Mouse (Mus musculus) testis, adult 2 months (tissue): ENCODE data around the gene Fkbp6. TPM values are rescaled to one million over a fixed set of nuclear protein-coding genes. Genes with fewer than 3 reads are reported as not detected.

ENCODE experiments used
- H3K27ac ChIP-seq: fragments of 200-500 bp; 2 replicates; pipeline ENCODE4 v1.5.1; 2012; ENCODE audit warnings: low read depth, low read length; ENCODE audit not compliant: control insufficient read depth, insufficient read depth
- H3K27me3 ChIP-seq: fragments of 200-500 bp; 2 replicates; pipeline ENCODE4 v1.6.1; 2012; ENCODE audit warnings: mild to moderate bottlenecking, low read length, moderate library complexity; ENCODE audit not compliant: control insufficient read depth, insufficient read depth
- H3K36me3 ChIP-seq: fragments of 200-500 bp; 2 replicates; pipeline ENCODE4 v1.6.1; 2012; ENCODE audit warnings: mild to moderate bottlenecking, low read length; ENCODE audit not compliant: control insufficient read depth, insufficient read depth
- H3K4me1 ChIP-seq: fragments of 200-500 bp; 2 replicates; pipeline ENCODE4 v1.6.1; 2012; ENCODE audit warnings: low read length; ENCODE audit not compliant: control insufficient read depth, insufficient read depth
- H3K4me3 ChIP-seq: fragments of 200-500 bp; 2 replicates; pipeline ENCODE4 v1.5.1; 2012; ENCODE audit warnings: low read depth, mild to moderate bottlenecking, low read length, moderate library complexity, mixed read lengths; ENCODE audit not compliant: control insufficient read depth
- CTCF ChIP-seq: fragments of 200-500 bp; IDR thresholded peaks from 2 replicates; pipeline ENCODE4 v1.5.1; 2012; ENCODE audit warnings: low read depth, mild to moderate bottlenecking, inconsistent platforms, low read length, moderate library complexity; ENCODE audit not compliant: control insufficient read depth, insufficient read depth, insufficient replicate concordance
- POLR2A ChIP-seq: fragments of 200-500 bp; IDR thresholded peaks from 2 replicates; pipeline ENCODE4 v1.6.1; 2012; ENCODE audit warnings: low read depth, mild to moderate bottlenecking, inconsistent platforms, low read length, moderate library complexity; ENCODE audit not compliant: control insufficient read depth
- polyA plus RNA-seq: library from polyadenylated mRNA; depleted of rRNA; stranded (reverse); fragments of >200 nt; gene quantifications from 2 replicates; pipeline ENCODE4 v1.2.3, GENCODE M21; 2012

Gene Fkbp6
- polyA plus RNA-seq, 1 experiment, result 87.2 TPM

DNA sequence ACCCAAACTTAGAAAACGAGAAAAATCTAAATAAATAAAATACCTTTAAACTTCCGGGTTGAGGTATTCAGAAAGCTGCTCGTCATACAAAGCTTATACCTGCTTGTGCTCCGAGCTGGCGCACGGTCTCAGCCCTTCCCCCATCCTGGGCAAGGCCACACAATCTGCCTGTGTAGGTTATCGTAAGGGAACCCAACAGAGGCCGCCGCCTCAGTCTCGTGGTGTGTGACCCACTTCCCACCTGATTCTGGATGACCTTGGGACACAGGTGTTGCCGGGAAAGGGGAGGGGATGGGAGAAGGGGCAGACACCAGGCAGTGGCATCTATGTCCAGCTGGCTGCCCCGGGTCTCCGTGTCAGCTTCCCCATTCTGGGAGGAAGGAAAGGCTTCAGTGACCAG, 1.8 kb upstream of the Fkbp6 start:
- no peak for TF ChIP-seq CTCF
- TF ChIP-seq POLR2A, result no peak
- no peak overlapping the region for H3K27ac ChIP-seq
- H3K36me3 ChIP-seq, result peaks cover 1% of the 10 kb centered on the region
- H3K4me3 ChIP-seq, result no peak overlapping the region
- peaks cover 17% of the 10 kb centered on the region for H3K4me1 ChIP-seq
- no peaks in the 10 kb centered on the region for H3K27me3 ChIP-seq

DNA sequence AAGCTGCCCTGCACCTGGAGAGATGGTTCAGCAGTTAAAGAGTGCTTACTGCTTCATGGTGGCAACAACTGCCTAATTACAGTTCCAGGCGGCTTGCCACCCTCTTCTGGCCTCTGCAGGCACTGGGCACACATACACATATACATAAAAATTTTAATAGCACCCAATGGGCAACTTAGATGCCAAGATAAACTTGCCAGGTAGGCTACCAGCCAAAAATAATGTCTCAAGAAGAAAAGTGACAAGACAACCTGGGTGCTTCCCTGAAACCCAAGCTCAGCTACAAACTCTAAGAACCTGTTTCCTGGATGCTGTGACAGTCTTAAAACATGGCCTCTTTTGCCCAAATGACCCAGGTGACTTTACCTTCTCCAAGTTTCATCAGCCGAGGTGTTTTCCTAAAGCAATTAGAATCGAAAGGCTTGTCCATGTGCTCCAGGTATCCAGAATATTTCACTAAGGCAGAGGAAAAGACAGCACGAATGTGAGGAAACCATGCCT, 2.3 kb downstream of the Fkbp6 start:
- no peaks in the 10 kb centered on the region for H3K27me3 ChIP-seq
- peaks cover 4% of the 10 kb centered on the region for H3K36me3 ChIP-seq
- H3K27ac ChIP-seq, result no peak overlapping the region
- no peak overlapping the region for H3K4me3 ChIP-seq
- TF ChIP-seq POLR2A (no peak), CTCF (no peak)
- H3K4me1 ChIP-seq, result peaks cover 8% of the 10 kb centered on the region

DNA sequence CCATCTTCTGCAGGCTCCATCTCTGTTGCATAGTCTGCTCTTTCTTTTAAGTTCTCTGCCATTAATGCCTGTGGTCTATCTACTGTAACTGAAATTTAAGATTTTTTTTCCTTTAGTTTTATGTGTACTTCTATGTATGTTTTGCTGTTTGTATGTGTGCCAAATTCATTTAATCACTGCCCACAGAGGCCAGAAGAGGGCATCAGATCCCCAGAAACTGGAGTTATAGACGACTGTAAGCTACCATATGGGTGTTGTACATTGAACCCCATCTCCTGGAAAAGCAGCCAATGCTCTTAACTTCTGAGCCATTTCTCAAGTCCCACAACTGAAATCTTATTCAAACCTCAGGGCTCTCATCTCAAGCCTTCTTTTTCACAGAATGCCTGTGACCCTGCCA, 3.4 kb downstream of the Fkbp6 start:
- Histone ChIP-seq H3K4me3 (no peak overlapping the region), H3K4me1 (peaks cover 8% of the 10 kb centered on the region), H3K36me3 (peaks cover 6% of the 10 kb centered on the region), H3K27me3 (no peaks in the 10 kb centered on the region), H3K27ac (no peak overlapping the region)
- no peak for TF ChIP-seq POLR2A
- TF ChIP-seq CTCF, result no peak

DNA sequence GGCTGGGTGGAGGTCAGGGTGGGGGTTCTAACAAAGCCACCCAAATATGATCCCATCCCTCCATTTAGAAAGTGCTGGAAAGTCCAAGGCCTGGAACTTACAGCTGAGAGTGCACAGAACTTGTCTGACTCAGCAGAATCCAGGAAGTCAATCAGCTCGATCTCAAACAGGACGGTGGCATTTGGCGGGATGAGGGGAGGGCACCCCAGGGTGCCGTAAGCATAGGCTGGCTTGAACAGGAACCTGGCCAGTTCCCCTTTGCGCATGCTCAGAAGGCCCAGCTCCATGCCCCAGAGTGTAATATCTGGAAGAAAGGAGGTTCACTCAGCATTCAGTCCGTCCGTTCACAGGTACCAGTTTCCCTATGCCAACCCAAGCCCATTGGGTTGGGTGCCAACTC, 3.9 kb downstream of the Fkbp6 start:
- Histone ChIP-seq H3K4me3 (no peak overlapping the region), H3K4me1 (peaks cover 8% of the 10 kb centered on the region), H3K27me3 (no peaks in the 10 kb centered on the region), H3K36me3 (peaks cover 6% of the 10 kb centered on the region), H3K27ac (no peak overlapping the region)
- no peak for TF ChIP-seq POLR2A

DNA sequence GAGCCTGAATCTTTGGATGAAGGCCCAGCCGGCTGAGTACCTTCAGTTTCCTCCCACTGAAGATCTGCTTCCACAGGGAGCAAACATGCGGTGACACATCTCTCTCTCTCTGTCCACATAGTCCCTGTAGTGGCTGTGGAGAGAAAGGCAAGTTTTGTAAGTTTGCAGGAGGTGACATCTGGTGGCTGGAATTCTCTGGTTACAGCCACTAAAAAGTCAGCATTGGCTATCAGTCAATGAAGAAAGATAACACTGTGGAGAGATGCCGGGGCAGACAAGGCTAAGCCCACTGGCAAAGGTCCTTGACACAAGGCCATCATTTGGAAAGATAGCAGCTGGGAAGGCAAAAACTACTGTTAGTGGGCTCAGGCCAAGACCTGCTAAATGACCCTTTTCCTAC, 12.3 kb downstream of the Fkbp6 start:
- no peak overlapping the region for H3K4me3 ChIP-seq
- TF ChIP-seq POLR2A (no peak), CTCF (no peak)
- H3K27me3 ChIP-seq, result no peaks in the 10 kb centered on the region
- H3K27ac ChIP-seq, result no peak overlapping the region
- no peaks in the 10 kb centered on the region for H3K4me1 ChIP-seq
- peaks cover 3% of the 10 kb centered on the region for H3K36me3 ChIP-seq

DNA sequence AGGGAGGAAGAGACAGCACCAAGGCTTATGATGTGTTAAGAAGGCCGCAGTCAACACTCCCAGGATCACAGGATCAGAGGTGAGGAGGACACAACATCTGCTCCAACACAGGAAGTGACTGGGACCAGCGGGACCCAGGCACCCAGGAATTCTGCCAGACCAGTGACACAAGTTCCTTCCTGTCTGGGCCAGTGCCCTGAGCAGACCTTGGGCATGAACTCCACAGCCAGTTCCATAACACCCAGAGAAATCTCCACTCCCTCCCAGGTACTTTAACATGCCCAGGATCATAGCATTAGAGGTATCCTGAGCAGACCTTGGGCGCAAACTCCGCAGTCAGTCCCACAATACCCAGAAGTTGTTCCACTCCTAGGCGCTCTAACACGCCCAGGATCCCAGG, 18.7 kb downstream of the Fkbp6 start:
- no peak overlapping the region for H3K27ac ChIP-seq
- TF ChIP-seq POLR2A (no peak), CTCF (no peak)
- peaks cover 1% of the 10 kb centered on the region for H3K36me3 ChIP-seq
- H3K4me3 ChIP-seq, result no peak overlapping the region
- H3K27me3 ChIP-seq, result no peaks in the 10 kb centered on the region
- H3K4me1 ChIP-seq, result no peaks in the 10 kb centered on the region

DNA sequence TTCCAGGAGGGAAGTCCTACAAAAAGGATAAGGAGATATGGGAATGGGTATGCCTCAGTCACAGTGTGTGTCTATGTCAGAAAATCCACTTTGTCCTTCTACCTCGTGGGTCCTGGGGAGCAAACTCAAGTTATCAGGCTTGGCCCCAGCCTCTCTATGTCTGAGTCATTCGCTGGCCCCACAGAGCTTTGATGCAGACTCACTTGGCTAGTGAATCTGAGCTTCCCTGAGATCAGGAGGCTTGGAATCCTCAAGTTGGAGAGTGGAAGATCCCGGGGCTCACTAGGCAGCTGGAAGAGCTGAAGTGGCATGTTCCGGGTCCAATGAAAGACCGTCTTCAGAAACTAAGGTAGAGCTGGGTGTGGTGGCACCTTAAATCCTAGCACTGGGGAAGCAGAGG, 19.6 kb downstream of the Fkbp6 start:
- H3K4me1 ChIP-seq, result no peaks in the 10 kb centered on the region
- H3K36me3 ChIP-seq, result peaks cover 1% of the 10 kb centered on the region
- H3K4me3 ChIP-seq, result no peak overlapping the region
- H3K27me3 ChIP-seq, result no peaks in the 10 kb centered on the region
- TF ChIP-seq CTCF, result no peak
- TF ChIP-seq POLR2A, result no peak
- no peak overlapping the region for H3K27ac ChIP-seq

DNA sequence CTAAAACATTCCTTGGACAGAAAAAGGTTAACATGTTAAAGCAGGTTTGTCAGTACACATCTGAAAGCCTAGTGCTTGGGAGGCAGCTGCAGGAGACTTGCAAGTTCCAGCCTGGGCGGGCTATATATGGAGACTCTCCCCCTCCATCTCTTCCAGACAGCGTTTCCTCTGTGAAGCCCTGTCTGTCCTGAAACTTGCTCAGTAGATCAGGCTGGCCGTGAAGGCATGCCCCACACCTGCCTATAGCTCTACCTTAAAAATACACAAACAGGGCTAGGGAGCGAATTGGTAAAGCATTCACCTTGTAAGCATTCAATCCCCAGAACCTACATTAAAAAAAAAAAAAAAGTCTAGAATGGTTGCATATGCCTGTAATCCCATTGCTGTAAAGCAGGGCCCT, 20.4 kb downstream of the Fkbp6 start:
- Histone ChIP-seq H3K4me1 (no peaks in the 10 kb centered on the region), H3K27ac (no peak overlapping the region), H3K36me3 (peaks cover 1% of the 10 kb centered on the region), H3K27me3 (no peaks in the 10 kb centered on the region), H3K4me3 (no peak overlapping the region)
- TF ChIP-seq CTCF (no peak), POLR2A (no peak)
